Mouse (Mus musculus): ENCODE measurements at regions not wholly inside any gene's neighbourhood (a gene's known extent, or its start where the extent isn't known, plus 50 kb on each side); places are given as distances from the start of the nearest gene placed in this dataset.

GRCm38 (mm10) chr1:18465303-18465829 lies 200.4 kb upstream of the Defb41 start:
- TF ChIP-seq ZNF384 (IDR thresholded peaks at IDR 0.05; ENCODE audit: low read depth, low read length) (no peak), MAFK (IDR thresholded peaks at IDR 0.05; ENCODE audit: insufficient read depth, low read depth, low read length) (no peak), HCFC1 (IDR thresholded peaks at IDR 0.05; ENCODE audit: borderline replicate concordance, insufficient read depth, low read length) (no peak), CHD2 (IDR thresholded peaks at IDR 0.05; ENCODE audit: low read depth, low read length) (no peak)
